Mouse (Mus musculus): ENCODE measurements around the gene Golga5.
"Not testable (repeated sequence)": the region's sequence is repeated elsewhere in the genome, so short reads cannot be mapped to it uniquely, and the experiment has no call there.

Gene Golga5

GRCm38 (mm10) chr12:102443676-102444075, 25.3 kb upstream of the Golga5 start:
- DNase-seq (ENCODE audit: inconsistent age in 2 of 2, low spot score in 1 of 2) = no peak

- no peak for DNase-seq (ENCODE audit: inconsistent age in 2 of 2, low spot score in 1 of 2)
Measured at GRCm38 (mm10) chr12:102445436-102445835, 23.5 kb upstream of the Golga5 start.

DNA sequence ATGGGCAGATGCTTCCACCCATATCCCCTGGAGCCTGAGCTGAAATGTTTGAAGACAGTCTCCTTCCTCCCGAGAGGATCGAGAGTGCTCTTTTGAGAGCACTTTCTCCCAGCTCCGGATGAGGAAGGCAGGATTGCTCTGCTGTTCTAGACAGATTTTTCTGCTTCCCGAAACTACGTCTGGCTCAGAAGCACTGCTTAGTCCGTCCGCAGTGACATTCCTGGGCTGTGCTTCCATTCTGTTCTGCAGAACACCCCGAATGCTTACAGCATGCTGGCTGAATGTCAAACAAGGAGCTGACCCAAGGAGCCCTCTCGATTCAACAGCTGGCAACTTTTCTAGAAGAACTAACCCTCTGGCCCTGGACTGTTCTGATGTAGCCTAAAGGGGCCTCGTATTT, 18.5 kb upstream of the Golga5 start:
- no peak for DNase-seq (ENCODE audit: inconsistent age in 2 of 2, low spot score in 1 of 2)

GRCm38 (mm10) chr12:102451126-102451851, 17.6 kb upstream of the Golga5 start:
- no peak for DNase-seq (ENCODE audit: inconsistent age in 2 of 2, low spot score in 1 of 2)

DNA sequence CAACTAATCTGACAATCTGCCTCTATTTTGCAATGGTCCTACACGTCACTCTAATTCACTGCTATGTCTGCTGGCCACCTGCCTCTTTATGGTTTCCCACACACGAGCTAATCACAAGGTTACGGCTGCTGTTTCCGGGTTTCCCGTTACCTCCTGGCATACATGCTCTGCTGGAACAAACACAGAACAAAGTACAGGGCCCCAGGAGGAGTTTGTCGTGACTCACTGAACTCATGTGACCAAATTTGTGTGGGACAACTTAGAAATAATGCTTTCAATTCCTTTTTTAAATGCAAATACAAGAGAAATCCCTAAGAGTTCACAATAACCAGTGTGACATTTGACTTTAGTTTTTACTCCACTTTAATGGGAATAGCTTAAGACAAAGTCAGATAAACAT, 15.4 kb upstream of the Golga5 start:
- DNase-seq (ENCODE audit: inconsistent age in 2 of 2, low spot score in 1 of 2) = no peak

DNA sequence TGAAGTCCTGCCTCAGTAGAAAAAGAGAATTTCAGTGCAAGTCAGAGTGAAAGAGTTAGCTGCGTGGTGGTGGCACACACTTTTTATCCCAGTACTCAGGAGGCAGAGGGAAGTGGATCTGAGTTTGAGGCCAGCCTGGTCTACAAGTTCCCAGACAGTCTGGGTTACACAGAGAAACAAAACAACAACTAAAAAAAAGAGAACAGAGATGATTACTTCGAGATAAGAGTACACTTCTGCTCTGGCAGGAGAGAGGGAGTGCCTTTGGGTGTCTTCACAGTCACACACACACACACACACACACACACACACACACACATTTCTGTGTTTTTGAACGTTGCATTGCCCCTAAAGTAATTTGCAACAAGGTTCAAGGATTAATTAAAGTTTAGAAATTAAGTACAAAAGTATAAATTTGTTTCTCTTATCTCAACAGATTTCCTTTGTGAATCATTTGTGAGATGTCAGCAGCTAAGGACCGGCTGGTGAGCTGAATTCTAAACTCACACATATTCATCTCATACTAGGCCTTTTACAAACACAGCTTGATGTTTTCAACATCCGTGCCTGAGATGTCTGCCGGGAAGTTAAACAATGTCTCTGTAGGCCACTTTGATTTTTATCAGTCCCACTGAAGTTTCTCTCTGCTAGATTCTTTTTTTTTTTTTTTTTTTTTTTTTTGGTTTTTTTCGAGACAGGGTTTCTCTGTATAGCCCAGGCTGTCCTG, 12.3 kb upstream of the Golga5 start:
- no peak for DNase-seq (ENCODE audit: inconsistent age in 2 of 2, low spot score in 1 of 2)

DNA sequence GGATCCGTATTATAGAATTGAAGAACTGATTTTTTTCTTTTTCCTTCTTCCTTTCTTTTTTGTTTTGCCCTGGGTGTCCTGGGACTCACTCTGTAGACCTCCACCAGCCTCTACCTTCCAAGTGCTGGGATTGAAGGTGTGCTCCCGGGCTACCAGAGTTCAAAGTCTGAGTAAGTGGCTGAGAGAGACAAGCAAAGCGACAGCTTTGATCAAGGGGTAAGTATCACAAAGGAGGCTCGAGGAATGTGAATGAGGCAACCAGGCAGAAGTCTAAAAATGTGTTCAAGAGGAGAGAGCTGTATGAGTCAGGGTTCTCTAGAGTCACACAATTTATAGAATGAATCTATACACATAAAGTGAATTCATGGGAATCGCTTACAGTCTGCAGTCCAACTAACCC, 8.9 kb upstream of the Golga5 start:
- DNase-seq (ENCODE audit: inconsistent age in 2 of 2, low spot score in 1 of 2) = no peak

- peak in 1 of 2 experiments; percentile 60 for DNase-seq (ENCODE audit: inconsistent age in 2 of 2, low spot score in 1 of 2)
Measured at GRCm38 (mm10) chr12:102461177-102461576, 7.8 kb upstream of the Golga5 start.

- no peak for DNase-seq (ENCODE audit: inconsistent age in 2 of 2, low spot score in 1 of 2)
Measured at GRCm38 (mm10) chr12:102464650-102465049, 4.3 kb upstream of the Golga5 start.

GRCm38 (mm10) chr12:102468136-102468535, 799 bp upstream of the Golga5 start:
- DNase-seq (ENCODE audit: inconsistent age in 2 of 2, low spot score in 1 of 2) = peak in 1 of 2 experiments; percentile 29

DNA sequence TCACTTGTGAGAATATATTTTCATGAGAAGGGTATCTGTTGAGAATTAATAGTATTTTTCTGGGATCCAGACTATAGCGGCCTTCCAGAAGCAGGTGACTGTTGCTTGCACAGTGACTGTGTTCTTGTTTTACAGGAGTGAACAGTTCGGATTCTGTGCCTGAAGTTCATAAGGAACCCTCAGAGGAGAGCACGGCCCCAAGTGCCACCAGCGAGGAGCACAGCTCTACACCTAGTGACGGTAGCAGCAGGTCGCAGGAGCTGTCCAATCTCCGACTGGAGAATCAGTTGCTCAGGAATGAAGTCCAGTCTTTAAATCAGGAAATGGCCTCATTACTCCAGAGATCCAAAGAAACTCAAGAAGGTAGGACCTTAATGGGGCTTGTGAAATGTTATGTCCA, 5.5 kb downstream of the Golga5 start:
- DNase-seq (ENCODE audit: inconsistent age in 2 of 2, low spot score in 1 of 2) = no peak

- DNase-seq (ENCODE audit: inconsistent age in 2 of 2, low spot score in 1 of 2) = no peak
Measured at GRCm38 (mm10) chr12:102480481-102480880, 11.5 kb downstream of the Golga5 start.

- DNase-seq (ENCODE audit: inconsistent age in 2 of 2, low spot score in 1 of 2) = no peak
Measured at GRCm38 (mm10) chr12:102484946-102485345, 16.0 kb downstream of the Golga5 start.

GRCm38 (mm10) chr12:102491911-102492310, 23.0 kb downstream of the Golga5 start:
- no peak for DNase-seq (ENCODE audit: inconsistent age in 2 of 2, low spot score in 1 of 2)

DNA sequence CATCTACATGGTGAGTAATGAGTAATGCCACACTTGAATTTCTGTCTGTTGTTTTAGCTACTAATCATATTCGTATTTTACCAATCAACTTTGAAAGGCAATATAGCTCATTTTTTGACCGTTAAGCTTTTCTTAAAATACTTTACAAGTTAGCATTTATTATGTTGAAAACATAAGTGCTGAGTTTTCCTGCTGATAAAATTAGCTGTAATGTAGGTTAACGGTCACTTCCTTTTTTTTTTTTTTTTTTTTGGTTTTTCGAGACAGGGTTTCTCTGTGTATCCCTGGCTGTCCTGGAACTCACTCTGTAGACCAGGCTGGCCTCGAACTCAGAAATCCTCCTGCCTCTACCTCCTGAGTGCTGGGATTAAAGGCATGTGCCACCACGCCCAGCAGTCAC, 26.8 kb downstream of the Golga5 start:
- not testable (repeated sequence) for DNase-seq (ENCODE audit: inconsistent age in 2 of 2, low spot score in 1 of 2)

DNA sequence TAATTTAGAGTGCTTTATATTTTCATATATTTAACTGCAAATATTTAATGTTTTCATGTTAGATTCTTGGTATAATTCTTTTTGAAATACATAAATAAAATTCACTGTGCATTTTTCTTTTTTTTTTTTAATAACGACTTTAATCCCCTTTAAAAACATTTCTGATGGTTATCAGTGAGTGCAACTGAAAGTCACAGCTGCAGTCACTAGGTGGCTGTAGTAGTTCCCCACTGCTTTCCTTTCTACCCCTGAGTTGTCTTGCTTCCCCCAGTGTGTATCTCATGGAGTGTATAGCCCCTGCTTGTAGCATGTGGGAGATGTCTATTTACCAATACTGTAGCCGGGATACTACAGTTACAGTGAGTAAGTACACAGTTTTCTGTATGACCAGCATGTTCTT, 29.0 kb downstream of the Golga5 start:
- no peak for DNase-seq (ENCODE audit: inconsistent age in 2 of 2, low spot score in 1 of 2)

- DNase-seq (ENCODE audit: inconsistent age in 2 of 2, low spot score in 1 of 2) = peak; percentile 21 to 72
Measured at GRCm38 (mm10) chr12:102498726-102499125, 29.8 kb downstream of the Golga5 start.

GRCm38 (mm10) chr12:102499210-102499609, 30.3 kb downstream of the Golga5 start:
- DNase-seq (ENCODE audit: inconsistent age in 2 of 2, low spot score in 1 of 2) = no peak

DNA sequence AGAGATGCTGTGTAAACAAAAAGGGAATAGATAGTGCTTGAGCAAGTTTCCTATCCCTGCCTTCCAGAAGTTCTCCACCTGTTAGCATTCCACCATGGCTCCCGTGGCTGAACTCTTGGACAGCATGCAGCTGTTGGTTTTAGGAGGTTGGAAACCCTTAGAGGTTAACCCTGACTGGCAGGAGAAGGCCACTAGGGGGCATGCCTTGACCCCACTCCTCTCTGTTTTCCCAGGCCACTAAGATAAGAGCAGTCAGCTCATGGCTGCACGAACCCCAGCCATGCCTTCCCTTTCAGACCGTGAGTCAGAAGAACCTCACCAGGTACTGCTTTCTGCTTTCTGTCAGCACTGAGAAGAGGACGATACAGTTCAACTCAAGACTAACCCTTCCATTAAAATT, 30.8 kb downstream of the Golga5 start:
- peak; percentile 13 to 43 for DNase-seq (ENCODE audit: inconsistent age in 2 of 2, low spot score in 1 of 2)

DNA sequence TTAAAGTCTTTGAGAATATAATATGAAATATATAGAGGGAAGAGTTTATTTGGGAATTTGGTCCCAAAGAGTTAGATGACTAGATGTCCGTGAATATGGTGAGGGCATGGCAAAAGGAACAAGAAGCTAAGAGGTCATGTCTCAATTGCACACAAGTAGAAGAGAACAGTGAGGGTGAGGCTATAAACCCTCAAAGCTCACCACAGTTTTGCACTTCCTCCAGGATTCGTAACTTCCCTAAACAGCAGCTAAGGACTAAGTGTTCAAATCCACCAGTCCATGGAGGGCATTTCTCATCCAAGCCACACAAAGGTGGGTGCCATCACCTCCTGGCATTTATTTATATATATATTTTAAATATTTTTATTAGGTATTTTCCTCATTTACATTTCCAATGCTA, 32.1 kb downstream of the Golga5 start:
- DNase-seq (ENCODE audit: inconsistent age in 2 of 2, low spot score in 1 of 2) = no peak

DNA sequence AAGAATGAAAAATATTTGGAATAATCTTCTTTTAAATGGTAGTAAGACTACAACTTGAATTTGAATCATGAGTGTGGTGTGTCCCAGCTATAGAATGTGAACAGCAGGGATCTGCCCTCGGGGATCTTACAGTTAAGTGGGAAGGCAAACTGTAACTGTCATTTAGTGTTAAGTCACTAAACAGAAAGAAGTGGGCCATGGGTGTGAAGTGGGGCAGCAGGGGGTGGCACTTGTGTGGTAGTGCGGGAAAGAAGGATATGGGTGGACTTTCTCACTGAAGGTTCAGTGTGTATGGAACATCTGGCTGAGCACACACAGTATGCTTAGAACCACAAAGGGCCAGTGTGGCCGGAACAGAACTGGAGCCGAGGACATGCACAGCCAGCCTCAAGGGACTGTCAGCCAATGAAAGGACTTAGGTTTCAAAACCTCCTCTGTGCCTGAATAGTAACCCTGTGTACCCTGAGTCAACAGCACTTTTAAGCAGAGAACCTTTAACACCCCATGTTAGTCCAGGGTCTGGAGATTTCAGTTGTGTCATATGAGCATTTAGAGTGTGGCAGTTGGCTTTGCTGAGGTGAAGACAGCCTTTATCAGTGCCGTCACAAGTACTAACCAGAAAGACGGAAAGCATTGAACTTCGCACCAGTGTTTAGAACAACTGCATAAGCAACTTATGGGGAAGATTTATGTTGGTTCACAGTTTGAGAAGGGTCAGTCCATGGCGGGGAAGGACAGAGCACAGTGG, 33.1 kb downstream of the Golga5 start:
- DNase-seq (ENCODE audit: inconsistent age in 2 of 2, low spot score in 1 of 2) = no peak

All from adrenal gland, adult (tissue).